Mouse (Mus musculus): ENCODE data around the gene Gm4969. TPM values are rescaled to one million over a fixed set of nuclear protein-coding genes. Genes with fewer than 3 reads are reported as not detected.
A peak's percentile ranks its signal among the peaks of the same experiment; 100 is the strongest.

Gm4969 gene
- total and polyA plus RNA-seq, 3 experiments: not detected

GRCm38 (mm10) chr7:19092381-19093173 lies 25.6 kb downstream of the Gm4969 start:
- Histone ChIP-seq H3K79me2 (replicated peaks; ENCODE audit: control insufficient read depth, insufficient read depth, low read length) (no peaks in the 10 kb centered on the region), H3K9ac (ENCODE audit: low read depth, low read length) (peak overlapping the region; percentile 44), H3K4me3 (no peak overlapping the region), H3K27ac (peak overlapping the region; percentile 96; the same call in 1 of the 2 replicates), H3K4me1 (ENCODE audit: control insufficient read depth, insufficient read depth, low read length) (peaks cover 3% of the 10 kb centered on the region), H3K36me3 (ENCODE audit: control insufficient read depth, insufficient read depth, low read length) (no peaks in the 10 kb centered on the region; the same call in 1 of the 2 replicates), H3K27me3 (ENCODE audit: control insufficient read depth, insufficient read depth, low read length) (no peaks in the 10 kb centered on the region)
- peak; percentile 73 to 81 for DNase-seq
- WGBS: 29% methylated on average over 38 of the region's 38 CpGs
- TF ChIP-seq EP300 (IDR thresholded peaks at IDR 0.05; ENCODE audit: insufficient read depth, low read depth, low read length) (no peak), POLR2A (IDR thresholded peaks at IDR 0.05; ENCODE audit: insufficient read depth, low read depth, low read length) (peak; percentile 44; the same call in 1 of the 2 replicates)
- intact Hi-C loops (cut with DNase I): loop anchor here (1.0 kb wide), 1 partner anchor 24 kb away; no protein-coding TSS in a partner anchor

DNA sequence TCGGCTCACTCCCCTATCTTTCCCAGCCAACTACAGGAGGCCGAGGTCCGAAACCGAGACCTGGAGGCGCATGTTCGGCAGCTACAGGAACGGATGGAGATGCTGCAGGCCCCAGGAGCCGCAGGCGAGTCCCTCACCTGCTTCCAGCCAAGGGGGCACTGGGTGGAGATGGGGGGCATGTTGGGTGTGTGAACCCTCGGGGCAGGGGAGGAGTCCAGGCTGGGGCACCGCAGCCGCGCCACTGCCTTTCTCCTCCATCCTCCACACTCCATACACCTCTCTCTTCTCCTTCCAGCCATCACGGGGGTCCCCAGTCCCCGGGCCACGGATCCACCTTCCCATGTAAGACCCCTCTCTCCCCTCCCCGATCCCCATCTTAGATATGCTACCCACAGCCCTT lies 26.3 kb downstream of the Gm4969 start:
- 71% methylated on average over 15 of the region's 17 CpGs for WGBS
- intact Hi-C loops (cut with DNase I): no loop called here
- no peaks in the 10 kb centered on the region for H3K27me3 ChIP-seq (ENCODE audit: control insufficient read depth, insufficient read depth, low read length)
- no peak for TF ChIP-seq POLR2A (IDR thresholded peaks at IDR 0.05; ENCODE audit: insufficient read depth, low read depth, low read length)
- TF ChIP-seq EP300 (IDR thresholded peaks at IDR 0.05; ENCODE audit: insufficient read depth, low read depth, low read length): no peak
- no peak for TF ChIP-seq CTCF (IDR thresholded peaks at IDR 0.05)
- H3K9ac ChIP-seq (ENCODE audit: low read depth, low read length): no peak overlapping the region
- H3K4me1 ChIP-seq (ENCODE audit: control insufficient read depth, insufficient read depth, low read length): peaks cover 3% of the 10 kb centered on the region
- no peaks in the 10 kb centered on the region; the same call in 1 of the 2 replicates for H3K36me3 ChIP-seq (ENCODE audit: control insufficient read depth, insufficient read depth, low read length)
- no peak overlapping the region for H3K4me3 ChIP-seq
- no peaks in the 10 kb centered on the region for H3K79me2 ChIP-seq (replicated peaks; ENCODE audit: control insufficient read depth, insufficient read depth, low read length)
- peak in 1 of 2 experiments; percentile 36 for DNase-seq
- H3K27ac ChIP-seq: no peak overlapping the region; the same call in 1 of the 2 replicates

DNA sequence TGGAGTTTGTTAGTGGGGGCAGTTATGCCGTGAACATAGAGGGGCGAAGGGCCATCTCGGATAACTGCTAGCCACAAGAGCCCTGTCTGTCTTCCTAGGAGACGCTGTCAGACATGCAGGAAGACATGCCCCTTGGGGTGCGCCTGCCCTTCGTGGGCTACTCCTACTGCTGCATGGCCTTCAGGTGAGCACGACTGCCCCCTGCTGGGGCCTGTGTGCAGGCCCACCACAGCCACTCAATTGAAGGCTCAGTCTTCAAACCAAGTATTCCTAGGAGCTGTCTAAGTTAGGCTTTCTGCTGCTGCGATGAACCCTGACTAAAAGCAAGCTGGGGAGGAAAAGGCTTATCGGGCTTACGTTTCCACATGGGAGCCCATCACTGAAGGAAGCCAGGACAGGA lies 29.4 kb downstream of the Gm4969 start:
- DNase-seq: peak; percentile 72 to 81
- no peaks in the 10 kb centered on the region; the same call in 1 of the 2 replicates for H3K36me3 ChIP-seq (ENCODE audit: control insufficient read depth, insufficient read depth, low read length)
- 26% methylated on average over 10 of the region's 10 CpGs for WGBS
- H3K27ac ChIP-seq: no peak overlapping the region
- peak; percentile 98 for TF ChIP-seq CTCF (IDR thresholded peaks at IDR 0.05)
- no peak for TF ChIP-seq POLR2A (IDR thresholded peaks at IDR 0.05; ENCODE audit: insufficient read depth, low read depth, low read length)
- peaks cover 3% of the 10 kb centered on the region for H3K4me1 ChIP-seq (ENCODE audit: control insufficient read depth, insufficient read depth, low read length)
- H3K9ac ChIP-seq (ENCODE audit: low read depth, low read length): no peak overlapping the region
- no peaks in the 10 kb centered on the region for H3K79me2 ChIP-seq (replicated peaks; ENCODE audit: control insufficient read depth, insufficient read depth, low read length)
- H3K27me3 ChIP-seq (ENCODE audit: control insufficient read depth, insufficient read depth, low read length): no peaks in the 10 kb centered on the region
- no peak overlapping the region for H3K4me3 ChIP-seq
- intact Hi-C loops (cut with DNase I): loop anchor here (1.0 kb wide), 1 partner anchor 21 kb away; no protein-coding TSS in a partner anchor

DNA sequence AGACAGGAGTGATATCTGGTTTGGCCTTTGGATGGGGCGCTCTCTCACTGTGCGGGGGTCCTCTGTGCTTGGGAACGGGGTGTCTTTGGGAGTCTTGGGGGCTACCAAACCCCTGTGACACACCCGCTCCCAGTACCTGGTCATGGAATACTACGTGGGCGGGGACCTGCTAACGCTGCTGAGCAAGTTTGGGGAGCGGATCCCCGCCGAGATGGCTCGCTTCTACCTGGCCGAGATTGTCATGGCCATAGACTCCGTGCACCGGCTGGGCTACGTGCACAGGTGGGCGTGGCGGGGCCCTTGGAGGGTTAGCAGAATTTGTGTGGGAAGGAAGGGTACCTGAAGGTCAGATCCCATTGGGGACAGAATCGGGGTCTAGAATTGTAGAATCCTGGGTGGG lies 31.4 kb downstream of the Gm4969 start:
- no peak for DNase-seq
- WGBS: 82% methylated on average over 18 of the region's 18 CpGs
- Histone ChIP-seq H3K9ac (ENCODE audit: low read depth, low read length) (no peak overlapping the region), H3K27ac (no peak overlapping the region), H3K4me1 (ENCODE audit: control insufficient read depth, insufficient read depth, low read length) (peaks cover 3% of the 10 kb centered on the region), H3K36me3 (ENCODE audit: control insufficient read depth, insufficient read depth, low read length) (peaks cover 3% of the 10 kb centered on the region), H3K4me3 (no peak overlapping the region), H3K27me3 (ENCODE audit: control insufficient read depth, insufficient read depth, low read length) (no peaks in the 10 kb centered on the region), H3K79me2 (replicated peaks; ENCODE audit: control insufficient read depth, insufficient read depth, low read length) (no peaks in the 10 kb centered on the region)
- intact Hi-C loops (cut with DNase I): no loop called here
- no peak for TF ChIP-seq EP300 (IDR thresholded peaks at IDR 0.05; ENCODE audit: insufficient read depth, low read depth, low read length)
- TF ChIP-seq POLR2A (IDR thresholded peaks at IDR 0.05; ENCODE audit: insufficient read depth, low read depth, low read length): no peak
- no peak for TF ChIP-seq CTCF (IDR thresholded peaks at IDR 0.05)

- Histone ChIP-seq H3K4me1 (ENCODE audit: control insufficient read depth, insufficient read depth, low read length) (peaks cover 5% of the 10 kb centered on the region), H3K4me3 (peak overlapping the region; percentile 48), H3K9ac (ENCODE audit: low read depth, low read length) (peak overlapping the region; percentile 87), H3K36me3 (ENCODE audit: control insufficient read depth, insufficient read depth, low read length) (peaks cover 3% of the 10 kb centered on the region), H3K79me2 (replicated peaks; ENCODE audit: control insufficient read depth, insufficient read depth, low read length) (no peaks in the 10 kb centered on the region), H3K27ac (peak overlapping the region; percentile 97), H3K27me3 (ENCODE audit: control insufficient read depth, insufficient read depth, low read length) (no peaks in the 10 kb centered on the region)
- TF ChIP-seq EP300 (IDR thresholded peaks at IDR 0.05; ENCODE audit: insufficient read depth, low read depth, low read length) (0 out of 2 replicates have a peak, but pooled peaks have one; percentile 42), CTCF (IDR thresholded peaks at IDR 0.05) (no peak), POLR2A (IDR thresholded peaks at IDR 0.05; ENCODE audit: insufficient read depth, low read depth, low read length) (no peak)
- intact Hi-C loops (cut with DNase I): no loop called here
- 30% methylated on average over 14 of the region's 14 CpGs for WGBS
- DNase-seq: peak; percentile 67
Measured at GRCm38 (mm10) chr7:19086042-19086441, 32.1 kb downstream of the Gm4969 start.

DNA sequence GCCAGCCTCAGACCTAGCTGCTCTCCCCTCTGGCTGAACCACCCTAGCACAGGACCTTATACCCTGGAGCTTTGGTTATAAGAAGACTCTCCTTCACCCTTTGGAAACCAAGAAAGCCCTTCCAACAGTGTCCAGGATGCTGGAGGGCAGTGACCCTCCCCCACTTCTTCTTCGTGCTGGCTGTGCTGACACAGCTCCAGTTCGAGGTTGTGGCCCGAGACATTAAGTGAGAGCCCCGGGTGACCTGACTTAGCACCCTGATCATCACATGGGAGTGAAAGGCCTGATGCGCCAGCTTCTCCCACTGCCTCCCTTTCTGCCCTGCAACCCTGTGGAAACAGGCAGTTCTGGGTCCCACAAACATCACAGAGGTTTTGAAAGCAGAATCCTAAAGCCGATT lies 32.7 kb downstream of the Gm4969 start:
- no peaks in the 10 kb centered on the region for H3K27me3 ChIP-seq (ENCODE audit: control insufficient read depth, insufficient read depth, low read length)
- TF ChIP-seq CTCF (IDR thresholded peaks at IDR 0.05): no peak
- TF ChIP-seq POLR2A (IDR thresholded peaks at IDR 0.05; ENCODE audit: insufficient read depth, low read depth, low read length): no peak
- TF ChIP-seq EP300 (IDR thresholded peaks at IDR 0.05; ENCODE audit: insufficient read depth, low read depth, low read length): no peak
- H3K27ac ChIP-seq: peak overlapping the region; percentile 97
- no peaks in the 10 kb centered on the region for H3K79me2 ChIP-seq (replicated peaks; ENCODE audit: control insufficient read depth, insufficient read depth, low read length)
- peak overlapping the region; percentile 87 for H3K9ac ChIP-seq (ENCODE audit: low read depth, low read length)
- DNase-seq: peak in 1 of 2 experiments; percentile 30
- peaks cover 3% of the 10 kb centered on the region for H3K36me3 ChIP-seq (ENCODE audit: control insufficient read depth, insufficient read depth, low read length)
- 13% methylated on average over 6 of the region's 6 CpGs for WGBS
- intact Hi-C loops (cut with DNase I): no loop called here
- H3K4me1 ChIP-seq (ENCODE audit: control insufficient read depth, insufficient read depth, low read length): peaks cover 5% of the 10 kb centered on the region
- peak overlapping the region; percentile 48 for H3K4me3 ChIP-seq
